Mouse (Mus musculus): ENCODE data around the gene Ptprj. TPM values are rescaled to one million over a fixed set of nuclear protein-coding genes. Genes with fewer than 3 reads are reported as not detected.

Gene Ptprj
- polyA plus RNA-seq, 1 experiment from 2014 or later = 4.0 TPM

GRCm38 (mm10) chr2:90565192-90565929 lies 15.1 kb downstream of the Ptprj start:
- WGBS = 92% methylated on average over 7 of the region's 7 CpGs
- H3K9ac ChIP-seq = no peak overlapping the region
- H3K36me3 ChIP-seq = no peaks in the 10 kb centered on the region
- H3K4me1 ChIP-seq = peaks cover 4% of the 10 kb centered on the region; the same call in 1 of the 2 replicates
- no peak for ATAC-seq (ENCODE audit: low FRiP score, low read depth)
- no peak overlapping the region for H3K4me2 ChIP-seq (replicated peaks)
- H3K27me3 ChIP-seq (replicated peaks) = no peaks in the 10 kb centered on the region
- no peak overlapping the region for H3K4me3 ChIP-seq
- no peak overlapping the region for H3K27ac ChIP-seq
- H3K9me3 ChIP-seq = no peaks in the 10 kb centered on the region

- Histone ChIP-seq H3K4me3 (no peak overlapping the region), H3K9me3 (no peaks in the 10 kb centered on the region), H3K36me3 (no peaks in the 10 kb centered on the region), H3K9ac (no peak overlapping the region), H3K27ac (no peak overlapping the region), H3K4me1 (peaks cover 4% of the 10 kb centered on the region; the same call in 1 of the 2 replicates), H3K4me2 (replicated peaks) (no peak overlapping the region), H3K27me3 (replicated peaks) (no peaks in the 10 kb centered on the region)
- WGBS = 92% methylated on average over 8 of the region's 8 CpGs
- ATAC-seq (ENCODE audit: low FRiP score, low read depth) = no peak
These were observed 15.9 kb downstream of the Ptprj start for GRCm38 (mm10) chr2:90564552-90564951.

GRCm38 (mm10) chr2:90563171-90563570 lies 17.3 kb downstream of the Ptprj start:
- H3K4me1 ChIP-seq = peaks cover 4% of the 10 kb centered on the region; the same call in 1 of the 2 replicates
- H3K4me3 ChIP-seq = no peak overlapping the region
- no peak overlapping the region for H3K4me2 ChIP-seq (replicated peaks)
- 85% methylated on average over 4 of the region's 4 CpGs for WGBS
- H3K27me3 ChIP-seq (replicated peaks) = no peaks in the 10 kb centered on the region
- no peak for ATAC-seq (ENCODE audit: low FRiP score, low read depth)
- no peaks in the 10 kb centered on the region for H3K9me3 ChIP-seq
- H3K36me3 ChIP-seq = no peaks in the 10 kb centered on the region
- no peak overlapping the region for H3K27ac ChIP-seq
- H3K9ac ChIP-seq = no peak overlapping the region

GRCm38 (mm10) chr2:90562126-90562670 lies 18.2 kb downstream of the Ptprj start:
- Histone ChIP-seq H3K36me3 (no peaks in the 10 kb centered on the region), H3K27me3 (replicated peaks) (no peaks in the 10 kb centered on the region), H3K4me3 (no peak overlapping the region), H3K27ac (no peak overlapping the region), H3K4me2 (replicated peaks) (no peak overlapping the region), H3K4me1 (peaks cover 4% of the 10 kb centered on the region; the same call in 1 of the 2 replicates), H3K9ac (no peak overlapping the region), H3K9me3 (no peaks in the 10 kb centered on the region)
- no peak for ATAC-seq (ENCODE audit: low FRiP score, low read depth)
- WGBS = 79% methylated on average over 8 of the region's 8 CpGs

- Histone ChIP-seq H3K4me2 (replicated peaks) (no peak overlapping the region), H3K27me3 (replicated peaks) (no peaks in the 10 kb centered on the region), H3K9ac (no peak overlapping the region), H3K27ac (no peak overlapping the region), H3K4me1 (no peaks in the 10 kb centered on the region; the same call in 1 of the 2 replicates), H3K4me3 (no peak overlapping the region), H3K36me3 (no peaks in the 10 kb centered on the region), H3K9me3 (no peaks in the 10 kb centered on the region)
- WGBS = 77% methylated on average over 6 of the region's 6 CpGs
- ATAC-seq (ENCODE audit: low FRiP score, low read depth) = no peak
These were observed 20.1 kb downstream of the Ptprj start for GRCm38 (mm10) chr2:90560197-90560843.

DNA sequence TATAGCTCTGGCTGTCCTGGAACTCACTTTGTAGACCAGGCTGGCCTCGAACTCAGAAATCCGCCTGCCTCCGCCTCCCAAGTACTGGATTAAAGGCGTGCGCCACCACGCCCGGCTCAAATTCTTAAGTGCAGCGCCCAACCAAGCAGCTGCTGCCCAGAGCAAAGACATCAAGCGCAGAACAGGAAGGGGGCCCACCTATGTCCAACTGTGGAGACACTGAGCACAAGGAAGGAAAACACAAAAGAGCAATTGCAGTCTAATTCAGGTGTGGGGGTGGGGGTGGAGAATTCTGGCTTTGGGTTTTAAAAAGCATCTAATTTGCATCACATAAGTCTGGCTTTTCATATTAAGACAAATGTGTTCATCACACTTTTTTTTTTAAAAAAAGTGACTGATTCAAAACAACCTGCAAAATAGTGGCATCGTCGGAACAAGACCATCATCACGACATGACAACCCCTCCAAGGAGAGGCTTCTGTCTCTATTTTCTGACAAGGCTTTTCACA lies 20.7 kb downstream of the Ptprj start:
- Histone ChIP-seq H3K36me3 (no peaks in the 10 kb centered on the region), H3K4me2 (replicated peaks) (no peak overlapping the region), H3K27ac (no peak overlapping the region), H3K4me1 (no peaks in the 10 kb centered on the region; the same call in 1 of the 2 replicates), H3K27me3 (replicated peaks) (no peaks in the 10 kb centered on the region), H3K9ac (no peak overlapping the region), H3K4me3 (no peak overlapping the region), H3K9me3 (no peaks in the 10 kb centered on the region)
- no peak for ATAC-seq (ENCODE audit: low FRiP score, low read depth)
- WGBS = 91% methylated on average over 12 of the region's 12 CpGs

GRCm38 (mm10) chr2:90559015-90559687 lies 21.3 kb downstream of the Ptprj start:
- no peak overlapping the region for H3K4me2 ChIP-seq (replicated peaks)
- no peak overlapping the region for H3K9ac ChIP-seq
- no peaks in the 10 kb centered on the region for H3K9me3 ChIP-seq
- 82% methylated on average over 2 of the region's 2 CpGs for WGBS
- no peaks in the 10 kb centered on the region; the same call in 1 of the 2 replicates for H3K4me1 ChIP-seq
- no peaks in the 10 kb centered on the region for H3K27me3 ChIP-seq (replicated peaks)
- no peak overlapping the region for H3K27ac ChIP-seq
- no peak overlapping the region for H3K4me3 ChIP-seq
- no peak for ATAC-seq (ENCODE audit: low FRiP score, low read depth)
- H3K36me3 ChIP-seq = no peaks in the 10 kb centered on the region

GRCm38 (mm10) chr2:90558361-90558760 lies 22.1 kb downstream of the Ptprj start:
- no peaks in the 10 kb centered on the region for H3K9me3 ChIP-seq
- H3K9ac ChIP-seq = no peak overlapping the region
- ATAC-seq (ENCODE audit: low FRiP score, low read depth) = no peak
- no peaks in the 10 kb centered on the region; the same call in 1 of the 2 replicates for H3K4me1 ChIP-seq
- H3K27me3 ChIP-seq (replicated peaks) = no peaks in the 10 kb centered on the region
- H3K4me3 ChIP-seq = no peak overlapping the region
- H3K36me3 ChIP-seq = no peaks in the 10 kb centered on the region
- WGBS = 84% methylated on average over 11 of the region's 11 CpGs
- no peak overlapping the region for H3K27ac ChIP-seq
- H3K4me2 ChIP-seq (replicated peaks) = no peak overlapping the region

GRCm38 (mm10) chr2:90557913-90558312 lies 22.5 kb downstream of the Ptprj start:
- no peaks in the 10 kb centered on the region; the same call in 1 of the 2 replicates for H3K4me1 ChIP-seq
- H3K9me3 ChIP-seq = no peaks in the 10 kb centered on the region
- 84% methylated on average over 3 of the region's 3 CpGs for WGBS
- no peaks in the 10 kb centered on the region for H3K36me3 ChIP-seq
- H3K27ac ChIP-seq = no peak overlapping the region
- no peak overlapping the region for H3K4me2 ChIP-seq (replicated peaks)
- no peak overlapping the region for H3K9ac ChIP-seq
- no peaks in the 10 kb centered on the region for H3K27me3 ChIP-seq (replicated peaks)
- H3K4me3 ChIP-seq = no peak overlapping the region
- ATAC-seq (ENCODE audit: low FRiP score, low read depth) = no peak

DNA sequence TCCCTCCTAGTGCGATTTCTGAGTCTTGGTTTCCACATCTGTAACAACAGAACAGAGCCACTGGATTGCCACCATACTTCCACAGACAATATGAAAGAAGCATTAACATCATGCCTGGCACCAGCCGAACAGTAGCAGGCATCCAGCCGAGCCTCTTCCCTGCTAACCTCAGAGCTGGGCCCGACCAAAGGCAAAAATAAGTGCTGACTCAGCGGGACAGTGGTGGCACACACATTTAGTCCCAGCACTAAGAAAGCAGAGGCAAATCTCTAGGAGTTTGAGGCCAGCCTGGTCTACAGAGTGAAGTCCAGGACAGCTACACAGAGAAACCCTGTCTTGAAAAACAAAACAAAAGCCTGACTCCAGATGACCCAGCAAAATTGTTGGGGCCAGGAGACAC lies 24.7 kb downstream of the Ptprj start:
- Histone ChIP-seq H3K4me2 (replicated peaks) (no peak overlapping the region), H3K27me3 (replicated peaks) (no peaks in the 10 kb centered on the region), H3K9ac (no peak overlapping the region), H3K4me1 (peaks cover under 1% of the 10 kb centered on the region; the same call in 1 of the 2 replicates), H3K9me3 (no peaks in the 10 kb centered on the region), H3K36me3 (no peaks in the 10 kb centered on the region), H3K27ac (no peak overlapping the region), H3K4me3 (no peak overlapping the region)
- 82% methylated on average over 5 of the region's 5 CpGs for WGBS
- ATAC-seq (ENCODE audit: low FRiP score, low read depth) = no peak

DNA sequence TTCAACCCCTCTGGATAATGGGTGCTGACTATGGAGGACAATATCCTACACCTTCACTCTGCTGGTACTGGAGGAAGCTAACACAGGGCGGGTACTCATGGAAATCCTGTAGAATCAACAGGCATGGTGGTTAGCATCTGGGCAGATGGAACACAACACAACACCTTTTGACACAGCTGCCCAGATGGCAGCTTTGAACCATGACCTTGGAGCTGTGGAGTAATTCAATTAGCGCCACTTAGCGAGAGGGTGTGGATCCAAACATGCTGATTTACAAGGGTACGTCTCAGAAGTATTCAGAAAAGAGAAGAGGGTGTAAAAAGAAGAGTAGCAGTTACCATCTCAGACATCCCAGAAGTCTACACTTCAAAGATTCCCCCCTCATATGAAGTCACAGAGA lies 25.6 kb downstream of the Ptprj start:
- peaks cover 3% of the 10 kb centered on the region; the same call in 1 of the 2 replicates for H3K4me1 ChIP-seq
- H3K27ac ChIP-seq = no peak overlapping the region
- ATAC-seq (ENCODE audit: low FRiP score, low read depth) = no peak
- no peak overlapping the region for H3K4me2 ChIP-seq (replicated peaks)
- H3K36me3 ChIP-seq = no peaks in the 10 kb centered on the region
- H3K9ac ChIP-seq = no peak overlapping the region
- 79% methylated on average over 4 of the region's 4 CpGs for WGBS
- no peaks in the 10 kb centered on the region for H3K9me3 ChIP-seq
- no peaks in the 10 kb centered on the region for H3K27me3 ChIP-seq (replicated peaks)
- no peak overlapping the region for H3K4me3 ChIP-seq

DNA sequence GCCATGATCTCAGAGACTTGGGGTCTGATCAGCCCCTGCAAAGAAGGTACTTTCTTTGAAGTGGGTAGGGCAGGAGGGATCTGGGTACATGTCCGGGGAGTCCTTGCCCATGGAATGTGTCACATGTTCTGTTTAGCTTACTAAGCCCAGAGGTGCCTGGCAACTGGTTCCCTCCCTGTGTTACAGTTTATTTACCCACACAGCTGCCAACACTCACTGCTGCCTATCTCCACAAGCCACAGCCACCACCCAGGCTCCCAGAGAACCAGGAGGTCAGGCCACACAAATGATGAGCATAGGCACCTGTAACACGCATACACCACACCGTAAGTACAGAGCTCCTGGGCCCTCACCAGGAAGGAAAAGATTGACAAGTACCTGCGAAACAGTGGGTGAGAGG lies 26.6 kb downstream of the Ptprj start:
- Histone ChIP-seq H3K9me3 (no peaks in the 10 kb centered on the region), H3K4me3 (no peak overlapping the region), H3K27me3 (replicated peaks) (no peaks in the 10 kb centered on the region), H3K9ac (no peak overlapping the region), H3K36me3 (no peaks in the 10 kb centered on the region), H3K4me1 (peaks cover 3% of the 10 kb centered on the region; the same call in 1 of the 2 replicates), H3K4me2 (replicated peaks) (no peak overlapping the region), H3K27ac (no peak overlapping the region)
- ATAC-seq (ENCODE audit: low FRiP score, low read depth) = no peak
- 92% methylated on average over 4 of the region's 4 CpGs for WGBS

All from neural tube, embryonic 12.5 days (tissue).